Mouse (Mus musculus) neural tube, embryonic 11.5 days (tissue): ENCODE results near the gene Zic2. TPM values are rescaled to one million over a fixed set of nuclear protein-coding genes. Genes with fewer than 3 reads are reported as not detected.

ENCODE experiments used
- ATAC-seq: fragments of 200-750 bp; cut with Nextera tagmentation; 2 replicates; pipeline ENCODE4 v1.8.0; 2017; ENCODE audit warnings: moderate number of reproducible peaks, mild to moderate bottlenecking, moderate TSS enrichment, moderate library complexity; ENCODE audit not compliant: insufficient read depth, low FRiP score, low TSS enrichment
- DNase-seq: peaks from one replicate; pipeline ENCODE4 v3.0.0-alpha.2; 2015; ENCODE audit warnings: low spot score
- H3K27ac ChIP-seq: fragments of 300-500 bp; sonication (generic); 2 replicates; pipeline ENCODE4 v1.5.1; 2014; ENCODE audit warnings: low read depth, mild to moderate bottlenecking, low read length
- H3K27me3 ChIP-seq: fragments of 300-500 bp; sonication (generic); 2 replicates; pipeline ENCODE4 v1.6.1; 2014; ENCODE audit warnings: mild to moderate bottlenecking, low read length, mixed read lengths; ENCODE audit not compliant: control insufficient read depth, insufficient read depth
- H3K36me3 ChIP-seq: fragments of 300-500 bp; sonication (generic); 2 replicates; pipeline ENCODE4 v1.6.1; 2014; ENCODE audit warnings: mild to moderate bottlenecking, low read length, moderate library complexity, mixed read lengths; ENCODE audit not compliant: control insufficient read depth, insufficient read depth
- H3K4me1 ChIP-seq: fragments of 300-500 bp; sonication (generic); 2 replicates; pipeline ENCODE4 v1.6.1; 2014; ENCODE audit warnings: low read length, mixed read lengths; ENCODE audit not compliant: control insufficient read depth, insufficient read depth
- H3K4me2 ChIP-seq: fragments of 300-500 bp; sonication (generic); 2 replicates; pipeline ENCODE4 v1.6.1; 2014; ENCODE audit warnings: low read depth, mild to moderate bottlenecking, moderate library complexity
- H3K4me3 ChIP-seq: fragments of 300-500 bp; sonication (generic); 2 replicates; pipeline ENCODE4 v1.5.1; 2014; ENCODE audit warnings: low read depth, low read length
- H3K9ac ChIP-seq: fragments of 300-500 bp; sonication (generic); 2 replicates; pipeline ENCODE4 v1.6.1; 2014; ENCODE audit warnings: mild to moderate bottlenecking, low read length
- H3K9me3 ChIP-seq: fragments of 300-500 bp; sonication (generic); 2 replicates; pipeline ENCODE4 v1.6.1; 2016; ENCODE audit warnings: low read length; ENCODE audit not compliant: control insufficient read depth
- WGBS: fragments of 180-500 bp; shearing (Covaris S2); extraction: QIAGEN DNeasy Blood & Tissue Kit; methylation state at CpG from one replicate; pipeline ENCODE4 v1.1.7; 2014; 5-methylcytosine and 5-hydroxymethylcytosine counted together
- polyA plus RNA-seq: library from polyadenylated mRNA; unstranded; fragments of >200 nt; fragmentation: Nextera tagmentation; extraction: Ambion mirVana; gene quantifications from 2 replicates; pipeline ENCODE4 v1.2.1, GENCODE M21; 2014

The Zic2 gene
- 6.3 and 7.6 TPM in 2 replicates for polyA plus RNA-seq

DNA sequence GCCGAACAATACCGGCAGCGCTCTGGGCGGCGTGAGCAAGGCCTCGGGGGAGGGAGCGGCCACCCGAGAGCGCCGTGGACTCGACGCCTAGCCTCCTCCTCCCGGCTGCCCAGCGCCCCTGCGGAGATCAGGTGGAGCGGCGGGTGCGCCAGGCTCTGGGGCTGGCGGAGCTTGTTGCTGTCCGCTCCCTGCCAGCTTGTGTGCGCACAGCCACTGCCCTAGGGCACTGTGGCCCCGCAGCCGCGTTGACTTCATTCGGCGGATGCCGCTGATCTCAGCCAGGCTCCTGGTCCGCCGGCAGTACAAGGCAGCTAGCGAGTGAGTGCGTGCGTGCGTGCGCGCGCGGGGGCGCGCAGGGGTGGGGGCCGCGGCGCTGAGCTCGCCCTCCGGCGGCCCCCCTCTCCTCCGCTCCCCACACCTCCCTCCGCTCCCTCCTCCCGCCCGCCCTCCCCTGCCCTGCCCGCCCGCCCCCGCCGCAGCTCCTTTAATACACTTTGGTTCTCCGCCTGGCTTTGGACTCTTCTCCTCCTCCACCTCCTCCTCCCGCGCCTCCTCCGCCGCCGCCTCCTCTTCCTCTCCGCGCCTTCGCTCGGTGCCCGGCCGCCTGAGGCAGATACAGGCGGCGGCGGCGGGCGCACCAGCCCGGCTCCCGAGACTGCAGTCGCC, at the start of gene Zic2:
Gene Zic2 (plus strand): TSS at position 545 of the 666 bp plus-strand sequence.
- DNase-seq: peak; percentile 88
- peak; percentile 66 for ATAC-seq
- Histone ChIP-seq H3K4me2 (peak within 1 kb of the TSS; percentile 72), H3K9me3 (no peaks in the 10 kb centered on the region), H3K36me3 (no peaks in the 10 kb centered on the region), H3K27ac (peak within 1 kb of the TSS; percentile 98), H3K4me3 (peak within 1 kb of the TSS; percentile 75), H3K27me3 (peaks cover 46% of the 10 kb centered on the region), H3K4me1 (peaks cover 15% of the 10 kb centered on the region; the same call in 1 of the 2 replicates), H3K9ac (peak within 1 kb of the TSS; percentile 95)
- WGBS: under 1% methylated on average over 47 of the region's 73 CpGs

DNA sequence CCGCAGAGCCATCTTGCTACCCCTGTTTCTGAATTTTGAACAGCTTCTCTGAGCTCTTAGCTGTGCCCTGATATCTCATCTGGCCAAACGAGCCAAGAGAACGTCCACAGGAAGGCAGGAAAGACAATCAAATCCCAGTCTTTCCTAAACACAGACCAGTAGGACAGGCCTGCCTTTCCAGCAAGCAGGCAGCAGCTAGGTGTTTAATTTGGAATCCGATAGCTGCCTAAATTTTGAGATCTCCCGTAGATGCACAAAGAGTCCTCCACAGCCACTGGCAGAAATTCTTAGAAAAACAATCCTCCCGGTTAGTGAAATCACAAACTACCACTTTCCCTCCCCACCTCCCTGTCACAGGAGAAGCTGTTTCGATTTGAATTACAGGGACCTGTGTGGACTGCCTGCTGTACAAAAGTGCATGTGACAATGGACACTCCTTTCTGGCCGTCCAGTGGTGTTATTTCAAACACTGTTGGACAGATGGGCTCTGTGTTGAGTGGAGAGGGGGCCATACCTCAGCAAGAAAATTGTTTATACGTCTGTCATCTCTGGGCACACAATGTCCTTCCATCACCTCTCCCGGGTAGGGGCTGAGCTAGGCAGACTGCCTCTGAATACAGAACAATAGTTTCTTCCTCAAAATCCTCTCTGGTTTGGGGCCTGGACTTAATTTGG, 48.6 kb upstream of the Zic2 start:
- no peak overlapping the region for H3K27ac ChIP-seq
- H3K4me2 ChIP-seq: no peak overlapping the region
- H3K9ac ChIP-seq: no peak overlapping the region
- peaks cover 10% of the 10 kb centered on the region; the same call in 1 of the 2 replicates for H3K4me1 ChIP-seq
- no peaks in the 10 kb centered on the region for H3K27me3 ChIP-seq
- ATAC-seq: peak; percentile 21; the same call in 1 of the 2 replicates
- H3K4me3 ChIP-seq: no peak overlapping the region
- 39% methylated on average over 10 of the region's 10 CpGs for WGBS
- no peaks in the 10 kb centered on the region for H3K36me3 ChIP-seq
- no peak for DNase-seq
- 0 out of 2 replicates have a peak, but pooled peaks cover 2% of the 10 kb centered on the region for H3K9me3 ChIP-seq

GRCm38 (mm10) chr14:122427204-122427560, 48.1 kb upstream of the Zic2 start:
- H3K36me3 ChIP-seq: no peaks in the 10 kb centered on the region
- no peak overlapping the region for H3K4me3 ChIP-seq
- WGBS: 24% methylated on average over 8 of the region's 8 CpGs
- no peak overlapping the region for H3K9ac ChIP-seq
- H3K4me1 ChIP-seq: peaks cover 10% of the 10 kb centered on the region; the same call in 1 of the 2 replicates
- H3K27ac ChIP-seq: no peak overlapping the region
- DNase-seq (peak; percentile 51), ATAC-seq (peak; percentile 66)
- H3K9me3 ChIP-seq: 0 out of 2 replicates have a peak, but pooled peaks cover 2% of the 10 kb centered on the region
- no peak overlapping the region for H3K4me2 ChIP-seq
- no peaks in the 10 kb centered on the region for H3K27me3 ChIP-seq

DNA sequence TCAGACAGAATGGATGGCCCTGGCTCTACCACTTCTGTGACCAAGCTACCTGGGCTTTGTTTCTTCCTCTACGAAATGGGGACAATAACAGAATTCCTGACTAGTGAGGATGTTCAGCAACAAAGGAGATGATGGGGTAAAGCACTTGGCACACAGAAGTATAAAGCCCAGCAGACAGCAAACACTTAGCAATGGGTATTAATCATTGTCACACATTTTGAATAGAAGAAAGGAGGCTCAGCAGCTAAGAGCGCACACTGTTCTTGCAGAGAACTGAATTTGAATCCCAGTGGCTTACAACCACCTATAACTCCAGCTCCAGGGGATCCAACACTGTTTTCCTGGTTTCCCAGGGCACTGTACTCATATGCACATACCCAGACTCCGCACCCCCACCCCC, 47.6 kb upstream of the Zic2 start:
- no peak overlapping the region for H3K4me2 ChIP-seq
- H3K27me3 ChIP-seq: no peaks in the 10 kb centered on the region
- 62% methylated on average over 3 of the region's 3 CpGs for WGBS
- 0 out of 2 replicates have a peak, but pooled peaks cover 2% of the 10 kb centered on the region for H3K9me3 ChIP-seq
- H3K4me1 ChIP-seq: peaks cover 10% of the 10 kb centered on the region; the same call in 1 of the 2 replicates
- no peak for DNase-seq
- no peaks in the 10 kb centered on the region for H3K36me3 ChIP-seq
- no peak overlapping the region for H3K9ac ChIP-seq
- no peak overlapping the region for H3K27ac ChIP-seq
- no peak overlapping the region for H3K4me3 ChIP-seq
- ATAC-seq: peak; percentile 66

DNA sequence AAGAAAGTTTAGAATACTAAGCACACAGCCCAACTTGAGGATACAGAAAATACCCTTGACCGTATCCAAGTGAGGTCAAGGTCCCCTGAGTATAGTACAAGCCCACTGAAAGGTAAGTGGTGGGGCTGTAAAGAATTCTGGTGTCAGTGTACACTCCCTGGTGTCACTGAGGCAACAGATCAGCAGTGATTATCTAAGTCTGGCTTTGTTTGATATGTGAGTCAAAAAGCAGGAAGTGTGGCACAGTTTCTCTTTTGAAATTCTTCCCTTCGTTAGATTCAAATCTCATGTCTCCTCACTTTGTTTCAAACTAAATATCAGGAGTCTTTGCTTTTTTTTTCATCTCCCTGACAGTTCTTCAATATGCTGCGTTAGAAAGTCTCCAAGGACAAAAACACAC, 42.7 kb upstream of the Zic2 start:
- Histone ChIP-seq H3K4me1 (peaks cover 2% of the 10 kb centered on the region; the same call in 1 of the 2 replicates), H3K4me2 (no peak overlapping the region), H3K9ac (no peak overlapping the region), H3K27me3 (no peaks in the 10 kb centered on the region), H3K9me3 (no peaks in the 10 kb centered on the region), H3K4me3 (no peak overlapping the region), H3K27ac (no peak overlapping the region), H3K36me3 (no peaks in the 10 kb centered on the region)
- WGBS: 83% methylated on average over 3 of the region's 3 CpGs
- ATAC-seq (no peak), DNase-seq (no peak)

GRCm38 (mm10) chr14:122434039-122434438, 41.2 kb upstream of the Zic2 start:
- H3K4me2 ChIP-seq: no peak overlapping the region
- 85% methylated on average over 10 of the region's 10 CpGs for WGBS
- H3K27ac ChIP-seq: no peak overlapping the region
- no peak overlapping the region for H3K4me3 ChIP-seq
- no peaks in the 10 kb centered on the region for H3K27me3 ChIP-seq
- ATAC-seq (no peak), DNase-seq (no peak)
- no peak overlapping the region for H3K9ac ChIP-seq
- H3K9me3 ChIP-seq: no peaks in the 10 kb centered on the region
- no peaks in the 10 kb centered on the region for H3K4me1 ChIP-seq
- H3K36me3 ChIP-seq: no peaks in the 10 kb centered on the region

- DNase-seq: no peak
- H3K9me3 ChIP-seq: no peaks in the 10 kb centered on the region
- no peaks in the 10 kb centered on the region for H3K36me3 ChIP-seq
- no peaks in the 10 kb centered on the region for H3K4me1 ChIP-seq
- H3K4me3 ChIP-seq: no peak overlapping the region
- H3K27ac ChIP-seq: no peak overlapping the region
- H3K9ac ChIP-seq: no peak overlapping the region
- 62% methylated on average over 10 of the region's 10 CpGs for WGBS
- H3K27me3 ChIP-seq: no peaks in the 10 kb centered on the region
- H3K4me2 ChIP-seq: no peak overlapping the region
- ATAC-seq: no peak
These were observed 38.4 kb upstream of the Zic2 start for GRCm38 (mm10) chr14:122436850-122437249.

DNA sequence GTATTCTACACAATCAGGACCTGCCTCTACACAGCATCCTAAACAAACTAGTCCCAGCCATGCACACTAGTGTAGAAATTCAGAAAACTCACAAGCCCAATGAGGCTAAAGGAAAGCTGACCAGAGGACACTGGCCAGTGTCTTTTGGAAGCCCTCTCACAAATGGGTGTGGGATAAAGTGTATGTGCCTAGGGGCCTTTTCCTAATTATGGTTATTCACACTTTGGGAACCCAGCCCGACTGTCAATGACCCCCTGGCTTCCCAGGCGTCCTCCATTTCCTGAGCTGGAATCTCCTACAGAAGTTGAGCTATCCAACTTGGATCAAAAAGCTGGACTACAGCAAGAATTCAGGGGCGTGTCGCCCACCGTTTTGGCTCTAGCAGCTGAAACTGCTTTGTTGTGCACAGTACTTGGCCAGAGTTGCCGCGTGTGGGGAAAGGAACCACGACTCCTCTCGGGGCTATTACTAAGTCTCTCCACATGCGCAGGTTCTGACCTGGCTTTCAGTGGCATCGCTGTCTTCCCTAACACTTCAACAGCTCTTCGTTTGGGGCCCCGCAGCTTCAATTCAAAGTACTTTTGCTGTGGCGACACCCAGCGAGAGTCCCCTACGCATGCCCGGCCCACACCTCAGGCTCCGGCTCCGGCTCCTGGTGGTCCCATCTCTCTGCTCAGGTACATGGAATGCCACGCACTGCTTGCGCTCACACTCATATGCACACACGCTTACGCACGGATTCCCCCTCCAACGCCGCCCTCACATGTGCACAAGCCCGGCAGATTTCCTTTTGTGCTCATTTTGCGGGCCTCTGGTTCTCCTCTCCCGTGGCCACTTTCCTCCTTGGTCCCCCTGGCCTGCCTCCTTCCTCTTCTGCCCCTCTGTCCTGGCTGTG, 25.4 kb upstream of the Zic2 start:
- Histone ChIP-seq H3K9me3 (no peaks in the 10 kb centered on the region), H3K4me2 (peak overlapping the region; percentile 73), H3K4me1 (peaks cover 23% of the 10 kb centered on the region), H3K9ac (peak overlapping the region; percentile 67), H3K27me3 (peaks cover 40% of the 10 kb centered on the region), H3K36me3 (no peaks in the 10 kb centered on the region), H3K4me3 (peak overlapping the region; percentile 37), H3K27ac (peak overlapping the region; percentile 62)
- ATAC-seq (no peak), DNase-seq (peak; percentile 55)
- 4% methylated on average over 29 of the region's 29 CpGs for WGBS
